Mouse (Mus musculus): Measurements from ENCODE around the gene Gp1bb. TPM values are rescaled to one million over a fixed set of nuclear protein-coding genes. Genes with fewer than 3 reads are reported as not detected.
A peak's percentile ranks its signal among the peaks of the same experiment; 100 is the strongest.

Gene Gp1bb
- polyA plus RNA-seq, 1 experiment from 2014 or later = 2.2 TPM

DNA sequence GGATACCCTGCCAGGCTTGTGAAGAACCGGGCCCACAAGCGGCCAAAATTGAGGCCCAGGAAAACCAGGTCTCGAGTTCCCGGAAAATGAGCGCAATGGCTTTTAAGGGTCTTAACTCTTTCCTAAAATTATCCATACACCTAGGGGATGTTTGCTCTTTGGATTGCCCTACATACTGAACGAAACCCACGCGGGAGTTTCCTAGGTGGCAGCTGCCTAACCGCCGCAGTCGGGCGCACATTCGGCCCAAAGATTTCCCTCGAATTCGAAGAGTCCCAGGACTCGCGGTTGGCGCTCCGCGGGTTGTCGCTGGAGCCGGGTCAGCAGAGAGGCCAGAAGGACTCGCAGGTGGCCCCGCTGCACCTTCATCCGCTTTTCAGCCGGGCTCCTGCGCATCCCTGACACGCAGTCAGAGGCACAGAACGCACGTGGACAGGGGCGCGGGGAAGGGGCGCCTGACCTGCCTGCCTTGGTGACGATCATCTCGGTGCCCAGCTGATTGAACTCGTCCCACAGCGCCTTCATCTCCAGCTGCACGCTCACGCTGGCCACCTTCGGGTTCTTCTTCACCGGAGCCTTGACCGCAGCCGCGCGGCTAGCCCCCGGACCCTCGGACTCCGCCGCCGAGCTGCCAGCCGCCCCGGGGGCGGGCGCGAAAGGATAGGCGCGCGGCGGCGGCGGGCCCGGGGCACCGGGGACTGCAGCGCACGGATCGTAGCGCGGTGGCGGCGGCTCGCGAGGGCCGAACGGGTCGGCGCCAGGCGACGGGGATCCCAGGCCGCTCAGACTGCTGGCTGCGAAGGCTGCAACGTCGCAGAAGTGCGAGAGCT is 35.9 kb downstream of the Gp1bb start:
- Histone ChIP-seq H3K4me2 (ENCODE audit: low read depth, low read length) (peak overlapping the region; percentile 90), H3K4me3 (ENCODE audit: low read length) (peak overlapping the region; percentile 63), H3K4me1 (replicated peaks; ENCODE audit: control insufficient read depth, insufficient read depth, low read length) (peaks cover 34% of the 10 kb centered on the region), H3K9ac (ENCODE audit: low read length) (peak overlapping the region; percentile 73), H3K36me3 (ENCODE audit: control insufficient read depth, insufficient read depth, low read length) (no peaks in the 10 kb centered on the region), H3K27ac (ENCODE audit: low read length) (peak overlapping the region; percentile 66), H3K9me3 (ENCODE audit: control insufficient read depth, low read length) (no peaks in the 10 kb centered on the region), H3K27me3 (ENCODE audit: control insufficient read depth, insufficient read depth, low read depth, low read length) (peaks cover 95% of the 10 kb centered on the region)
- no peak for ATAC-seq (ENCODE audit: low read depth)
- whole genome bisulfite sequencing = 7% methylated on average over 64 of the region's 83 CpGs

DNA sequence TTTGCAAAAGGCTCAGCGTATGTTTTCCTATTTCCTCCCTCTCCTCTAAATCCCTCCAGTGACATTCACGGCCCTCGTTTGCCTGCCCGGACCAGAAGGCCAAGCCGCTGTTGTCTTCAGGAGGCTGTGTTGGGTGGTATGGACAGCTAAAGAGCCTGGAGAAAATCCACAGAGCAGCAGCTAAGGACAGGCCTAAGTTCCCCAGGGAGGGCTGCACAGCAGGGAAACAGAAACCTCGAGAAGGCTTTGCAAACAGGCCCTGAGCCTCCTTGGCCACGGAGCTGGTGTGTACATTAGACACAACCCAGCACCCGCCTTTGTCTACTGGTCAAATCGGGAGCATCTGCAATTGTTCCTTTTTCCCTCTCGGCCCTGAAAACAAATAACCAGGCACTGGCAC is 36.5 kb downstream of the Gp1bb start:
- peak overlapping the region; percentile 32 for H3K27ac ChIP-seq (ENCODE audit: low read length)
- WGBS = 30% methylated on average over 10 of the region's 10 CpGs
- H3K9ac ChIP-seq (ENCODE audit: low read length) = peak overlapping the region; percentile 73
- no peaks in the 10 kb centered on the region for H3K36me3 ChIP-seq (ENCODE audit: control insufficient read depth, insufficient read depth, low read length)
- no peaks in the 10 kb centered on the region for H3K9me3 ChIP-seq (ENCODE audit: control insufficient read depth, low read length)
- H3K27me3 ChIP-seq (ENCODE audit: control insufficient read depth, insufficient read depth, low read depth, low read length) = peaks cover 95% of the 10 kb centered on the region
- peaks cover 32% of the 10 kb centered on the region for H3K4me1 ChIP-seq (replicated peaks; ENCODE audit: control insufficient read depth, insufficient read depth, low read length)
- no peak for ATAC-seq (ENCODE audit: low read depth)
- H3K4me2 ChIP-seq (ENCODE audit: low read depth, low read length) = peak overlapping the region; percentile 90
- H3K4me3 ChIP-seq (ENCODE audit: low read length) = peak overlapping the region; percentile 63

DNA sequence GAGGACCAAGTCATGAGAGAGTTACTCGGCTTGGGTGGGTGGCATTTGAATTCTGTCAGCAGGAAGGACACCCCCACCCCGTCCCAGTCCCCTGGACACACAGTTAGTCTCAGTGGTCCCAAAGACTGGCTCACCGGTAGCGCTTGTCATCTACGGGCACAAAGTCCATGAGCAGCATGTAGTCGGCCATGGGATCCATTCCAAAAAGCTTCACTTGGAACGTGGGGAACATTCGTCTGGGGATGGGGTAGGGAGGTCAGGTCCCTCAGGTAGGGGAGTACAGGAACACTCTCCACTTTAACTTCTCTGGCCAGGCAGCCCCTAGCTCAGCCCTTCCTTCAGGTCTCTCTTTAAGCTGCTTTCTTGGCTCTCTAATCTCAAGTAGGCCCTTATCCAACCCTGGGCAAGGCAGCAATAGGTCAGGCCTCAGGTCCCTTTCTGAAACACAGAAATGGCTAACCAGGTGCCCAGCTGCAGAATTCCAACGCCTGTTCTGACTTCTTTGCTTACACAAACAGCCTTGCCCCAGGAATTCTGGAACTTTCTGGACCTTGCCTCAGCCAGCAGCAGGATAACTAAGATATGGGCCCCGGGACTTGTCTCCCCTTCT is 37.2 kb downstream of the Gp1bb start:
- Histone ChIP-seq H3K4me1 (replicated peaks; ENCODE audit: control insufficient read depth, insufficient read depth, low read length) (peaks cover 32% of the 10 kb centered on the region), H3K4me2 (ENCODE audit: low read depth, low read length) (peak overlapping the region; percentile 90), H3K4me3 (ENCODE audit: low read length) (peak overlapping the region; percentile 63), H3K27ac (ENCODE audit: low read length) (peak overlapping the region; percentile 32), H3K27me3 (ENCODE audit: control insufficient read depth, insufficient read depth, low read depth, low read length) (peaks cover 96% of the 10 kb centered on the region), H3K9ac (ENCODE audit: low read length) (peak overlapping the region; percentile 73), H3K36me3 (ENCODE audit: control insufficient read depth, insufficient read depth, low read length) (no peaks in the 10 kb centered on the region), H3K9me3 (ENCODE audit: control insufficient read depth, low read length) (no peaks in the 10 kb centered on the region)
- ATAC-seq (ENCODE audit: low read depth) = no peak
- WGBS = 38% methylated on average over 10 of the region's 10 CpGs

DNA sequence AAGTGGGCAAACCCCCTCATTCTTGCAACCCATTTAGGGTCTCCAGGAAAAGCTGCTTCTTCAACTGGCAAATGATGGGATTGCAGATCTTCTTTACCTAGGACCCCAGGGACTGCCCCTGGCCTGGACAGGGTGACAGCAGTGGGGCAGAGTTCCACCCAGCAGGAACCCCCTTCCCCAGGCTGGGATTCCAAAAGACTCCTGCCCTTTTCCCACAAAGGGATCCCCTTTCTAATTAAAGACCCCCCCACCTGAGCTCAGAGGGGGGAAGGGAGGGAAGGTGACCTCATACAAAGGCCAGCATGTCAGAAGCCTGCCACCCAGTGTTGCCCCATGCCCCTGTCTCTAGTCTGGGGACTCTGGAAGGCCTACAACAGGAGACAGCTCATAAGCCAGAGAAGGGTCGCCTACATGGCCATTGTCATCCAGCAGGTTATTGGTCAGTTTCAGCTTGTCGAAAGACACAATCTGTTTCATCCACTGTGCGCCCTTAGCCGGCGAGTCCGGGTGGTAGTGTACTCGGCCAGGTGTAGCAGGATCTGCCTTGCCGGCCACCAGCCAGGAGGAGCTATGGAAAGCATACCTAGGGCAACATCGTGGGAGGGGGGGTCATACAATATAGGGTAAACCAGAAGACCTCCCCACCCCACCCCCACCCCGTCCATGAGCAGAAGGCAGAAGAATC is 38.4 kb downstream of the Gp1bb start:
- peaks cover 32% of the 10 kb centered on the region for H3K4me1 ChIP-seq (replicated peaks; ENCODE audit: control insufficient read depth, insufficient read depth, low read length)
- H3K9ac ChIP-seq (ENCODE audit: low read length) = no peak overlapping the region
- no peak for ATAC-seq (ENCODE audit: low read depth)
- 54% methylated on average over 10 of the region's 10 CpGs for WGBS
- no peak overlapping the region for H3K27ac ChIP-seq (ENCODE audit: low read length)
- H3K27me3 ChIP-seq (ENCODE audit: control insufficient read depth, insufficient read depth, low read depth, low read length) = peaks cover 89% of the 10 kb centered on the region
- H3K36me3 ChIP-seq (ENCODE audit: control insufficient read depth, insufficient read depth, low read length) = no peaks in the 10 kb centered on the region
- H3K4me2 ChIP-seq (ENCODE audit: low read depth, low read length) = peak overlapping the region; percentile 90
- no peaks in the 10 kb centered on the region for H3K9me3 ChIP-seq (ENCODE audit: control insufficient read depth, low read length)
- H3K4me3 ChIP-seq (ENCODE audit: low read length) = no peak overlapping the region

DNA sequence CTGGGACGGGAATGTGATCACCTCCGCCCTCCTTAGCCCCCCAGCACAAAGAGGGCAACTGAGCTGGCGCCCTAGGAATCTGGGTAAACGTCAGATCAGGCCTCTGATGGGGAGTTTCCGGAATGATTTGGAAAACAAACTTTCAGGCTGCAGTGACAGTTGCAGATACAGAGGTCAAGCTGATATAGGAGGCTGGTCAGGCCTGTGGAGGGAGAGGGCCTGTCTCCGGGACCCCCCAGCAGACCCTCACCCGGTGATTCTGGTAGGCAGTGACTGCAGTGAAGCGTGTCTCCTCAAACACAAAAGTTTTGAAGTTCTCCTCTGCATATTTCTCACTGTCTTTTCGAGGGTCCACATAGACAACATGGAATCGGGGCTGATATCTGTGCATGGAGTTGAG is 39.0 kb downstream of the Gp1bb start:
- no peak overlapping the region for H3K27ac ChIP-seq (ENCODE audit: low read length)
- no peak overlapping the region for H3K9ac ChIP-seq (ENCODE audit: low read length)
- no peak for ATAC-seq (ENCODE audit: low read depth)
- peaks cover 28% of the 10 kb centered on the region for H3K4me1 ChIP-seq (replicated peaks; ENCODE audit: control insufficient read depth, insufficient read depth, low read length)
- no peaks in the 10 kb centered on the region for H3K9me3 ChIP-seq (ENCODE audit: control insufficient read depth, low read length)
- H3K4me3 ChIP-seq (ENCODE audit: low read length) = no peak overlapping the region
- no peak overlapping the region for H3K4me2 ChIP-seq (ENCODE audit: low read depth, low read length)
- 46% methylated on average over 10 of the region's 10 CpGs for WGBS
- no peaks in the 10 kb centered on the region for H3K36me3 ChIP-seq (ENCODE audit: control insufficient read depth, insufficient read depth, low read length)
- H3K27me3 ChIP-seq (ENCODE audit: control insufficient read depth, insufficient read depth, low read depth, low read length) = peaks cover 83% of the 10 kb centered on the region

DNA sequence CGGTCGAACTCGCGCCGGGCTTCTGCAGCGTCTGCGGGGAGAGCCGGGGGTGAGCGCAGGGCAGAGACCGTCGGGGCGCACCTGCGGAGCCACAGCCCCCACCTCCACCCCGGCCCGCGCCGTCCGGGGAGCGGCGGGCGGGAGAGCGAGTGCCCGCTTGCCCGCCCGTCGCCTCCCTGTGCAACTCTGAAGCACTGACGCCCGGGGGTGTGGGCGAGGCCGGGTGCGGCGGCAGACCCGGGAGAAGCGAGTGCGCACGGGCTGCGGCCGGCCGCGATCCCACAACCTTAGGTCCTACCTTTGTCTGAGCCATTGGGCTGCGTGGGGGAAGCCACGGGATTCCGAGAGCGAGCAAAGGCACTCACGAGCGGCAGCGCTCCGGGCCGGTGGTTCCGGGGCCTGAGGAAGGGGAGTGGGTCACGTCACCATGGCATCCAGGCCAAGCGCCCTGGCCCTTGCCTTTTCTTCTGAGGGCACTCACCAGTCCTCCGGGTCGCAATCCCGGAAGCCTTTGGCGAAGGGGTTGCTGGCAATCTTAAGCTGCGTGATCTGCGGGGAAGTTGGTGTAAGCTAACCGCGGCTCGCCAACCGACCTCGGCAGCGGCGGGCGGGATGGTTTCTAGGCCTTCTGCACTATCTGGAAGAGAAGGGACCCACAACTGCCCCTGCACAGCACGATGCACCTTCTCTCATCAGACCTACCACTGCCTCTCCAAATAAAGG is 39.6 kb downstream of the Gp1bb start:
- Histone ChIP-seq H3K36me3 (ENCODE audit: control insufficient read depth, insufficient read depth, low read length) (no peaks in the 10 kb centered on the region), H3K4me3 (ENCODE audit: low read length) (peak overlapping the region; percentile 45), H3K9ac (ENCODE audit: low read length) (peak overlapping the region; percentile 52), H3K27me3 (ENCODE audit: control insufficient read depth, insufficient read depth, low read depth, low read length) (peaks cover 77% of the 10 kb centered on the region), H3K4me1 (replicated peaks; ENCODE audit: control insufficient read depth, insufficient read depth, low read length) (peaks cover 24% of the 10 kb centered on the region), H3K9me3 (ENCODE audit: control insufficient read depth, low read length) (no peaks in the 10 kb centered on the region), H3K27ac (ENCODE audit: low read length) (no peak overlapping the region), H3K4me2 (ENCODE audit: low read depth, low read length) (peak overlapping the region; percentile 73)
- ATAC-seq (ENCODE audit: low read depth) = no peak
- WGBS = 5% methylated on average over 53 of the region's 67 CpGs

DNA sequence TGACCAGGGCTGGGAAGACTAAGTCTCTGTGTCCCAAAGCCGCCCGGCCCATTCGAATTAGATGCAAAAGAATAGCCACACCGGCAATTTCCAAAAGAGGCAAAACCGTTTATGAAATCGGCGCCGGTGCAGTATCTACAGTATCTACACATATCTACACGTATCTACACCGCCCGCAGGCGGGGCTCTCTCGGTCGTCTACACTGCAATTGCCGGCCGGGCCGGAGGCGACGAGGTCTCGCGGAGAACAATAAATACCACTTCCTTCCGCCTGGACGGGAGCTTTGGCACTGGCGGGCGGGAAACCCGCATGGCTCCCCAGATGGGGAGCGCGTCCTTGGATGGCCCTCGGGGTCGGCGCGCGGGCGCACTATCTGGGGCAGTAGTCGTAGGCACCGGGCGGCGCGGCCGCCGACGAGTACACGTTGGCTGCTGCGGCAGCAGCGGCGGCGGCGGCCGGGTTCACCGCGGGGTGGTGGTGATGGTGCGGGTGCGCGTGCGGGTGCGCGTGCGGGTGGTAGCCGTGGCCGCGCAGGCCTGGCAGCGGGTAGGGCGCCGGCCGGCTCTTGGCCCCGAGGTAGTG is 40.5 kb downstream of the Gp1bb start:
- H3K27me3 ChIP-seq (ENCODE audit: control insufficient read depth, insufficient read depth, low read depth, low read length) = peaks cover 72% of the 10 kb centered on the region
- peak overlapping the region; percentile 73 for H3K4me2 ChIP-seq (ENCODE audit: low read depth, low read length)
- ATAC-seq (ENCODE audit: low read depth) = peak; percentile 15; the same call in 1 of the 2 replicates
- H3K36me3 ChIP-seq (ENCODE audit: control insufficient read depth, insufficient read depth, low read length) = no peaks in the 10 kb centered on the region
- H3K9me3 ChIP-seq (ENCODE audit: control insufficient read depth, low read length) = no peaks in the 10 kb centered on the region
- H3K27ac ChIP-seq (ENCODE audit: low read length) = no peak overlapping the region
- peak overlapping the region; percentile 45 for H3K4me3 ChIP-seq (ENCODE audit: low read length)
- H3K9ac ChIP-seq (ENCODE audit: low read length) = peak overlapping the region; percentile 52
- peaks cover 24% of the 10 kb centered on the region for H3K4me1 ChIP-seq (replicated peaks; ENCODE audit: control insufficient read depth, insufficient read depth, low read length)
- WGBS = 2% methylated on average over 66 of the region's 66 CpGs

DNA sequence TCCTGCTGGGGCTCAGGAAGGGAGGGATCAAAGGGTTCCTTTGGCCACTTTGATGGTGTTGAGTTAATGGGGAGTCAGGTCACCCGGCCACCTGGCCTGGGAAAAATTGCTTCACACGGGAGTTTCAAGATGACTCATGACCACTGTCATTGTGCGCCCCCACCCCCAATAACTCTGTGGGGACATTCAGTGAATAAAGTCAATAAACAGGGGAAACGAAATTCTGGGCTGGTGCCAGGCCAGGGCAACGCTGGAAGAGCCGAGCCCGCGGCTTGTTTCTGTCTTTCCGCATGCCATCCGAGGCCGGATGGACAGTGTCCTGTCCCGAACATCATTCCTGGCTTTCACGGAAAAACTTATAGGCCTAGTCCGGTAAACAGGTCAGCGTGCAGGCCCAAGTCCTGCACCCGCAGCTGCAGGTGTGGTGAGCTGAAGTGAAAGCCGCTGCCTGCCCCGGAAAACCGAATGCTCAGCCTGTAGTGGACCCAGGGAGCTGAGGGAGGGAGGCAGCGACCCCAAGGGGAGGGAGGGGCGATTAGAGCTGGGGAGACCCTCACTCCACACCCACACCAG is 41.1 kb downstream of the Gp1bb start:
- Histone ChIP-seq H3K4me2 (ENCODE audit: low read depth, low read length) (peak overlapping the region; percentile 73), H3K27ac (ENCODE audit: low read length) (no peak overlapping the region), H3K4me1 (replicated peaks; ENCODE audit: control insufficient read depth, insufficient read depth, low read length) (peaks cover 19% of the 10 kb centered on the region), H3K27me3 (ENCODE audit: control insufficient read depth, insufficient read depth, low read depth, low read length) (peaks cover 66% of the 10 kb centered on the region), H3K4me3 (ENCODE audit: low read length) (peak overlapping the region; percentile 45), H3K9me3 (ENCODE audit: control insufficient read depth, low read length) (no peaks in the 10 kb centered on the region), H3K9ac (ENCODE audit: low read length) (peak overlapping the region; percentile 52), H3K36me3 (ENCODE audit: control insufficient read depth, insufficient read depth, low read length) (no peaks in the 10 kb centered on the region)
- no peak; the same call in 1 of the 2 replicates for ATAC-seq (ENCODE audit: low read depth)
- 13% methylated on average over 21 of the region's 21 CpGs for WGBS
